Mouse (Mus musculus) kidney, adult 9 months (tissue): ENCODE results near the gene Ankrd12.

Experiments
- DNase-seq: peaks from one replicate; pipeline ENCODE4 v3.0.0; 2022

The Ankrd12 gene

DNA sequence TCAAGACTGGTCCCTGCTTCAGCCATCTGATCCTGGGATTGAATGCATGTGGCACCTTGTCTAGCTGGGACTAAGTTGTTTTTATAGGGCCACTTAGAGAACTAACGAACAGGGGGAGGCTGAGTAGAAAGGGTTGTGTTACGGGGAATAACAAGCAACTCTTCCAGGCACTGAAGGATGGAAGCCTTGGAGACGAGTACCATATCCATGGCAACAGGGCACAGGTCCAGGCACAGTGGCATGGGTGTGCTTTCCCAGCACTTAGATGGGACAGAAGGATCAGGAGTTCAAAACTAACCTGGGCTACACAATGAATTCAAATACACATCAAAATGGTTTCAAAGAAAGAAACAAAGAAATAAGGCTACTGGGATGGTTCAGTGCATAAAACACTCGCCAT lies 149.8 kb downstream of the Ankrd12 start:
- DNase-seq: no peak

DNA sequence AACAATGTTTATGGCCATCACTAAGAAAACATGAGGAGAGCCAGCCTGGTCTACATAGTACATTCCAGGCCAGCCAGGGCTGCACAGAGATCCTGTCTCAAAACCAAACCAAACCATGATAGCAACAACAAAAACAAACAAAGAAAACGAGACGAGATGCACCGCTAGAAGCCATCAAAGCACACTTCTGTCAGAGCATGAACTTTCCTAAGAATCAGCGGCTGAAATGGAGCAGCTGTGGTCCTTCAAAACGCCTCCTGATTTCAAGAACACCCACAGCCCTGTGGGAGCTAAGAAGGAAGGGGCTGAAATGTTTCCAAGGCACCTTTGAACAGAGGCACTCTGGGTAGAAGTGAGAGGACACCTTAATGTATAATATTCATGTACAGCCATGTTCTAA lies 152.7 kb downstream of the Ankrd12 start:
- no peak for DNase-seq

DNA sequence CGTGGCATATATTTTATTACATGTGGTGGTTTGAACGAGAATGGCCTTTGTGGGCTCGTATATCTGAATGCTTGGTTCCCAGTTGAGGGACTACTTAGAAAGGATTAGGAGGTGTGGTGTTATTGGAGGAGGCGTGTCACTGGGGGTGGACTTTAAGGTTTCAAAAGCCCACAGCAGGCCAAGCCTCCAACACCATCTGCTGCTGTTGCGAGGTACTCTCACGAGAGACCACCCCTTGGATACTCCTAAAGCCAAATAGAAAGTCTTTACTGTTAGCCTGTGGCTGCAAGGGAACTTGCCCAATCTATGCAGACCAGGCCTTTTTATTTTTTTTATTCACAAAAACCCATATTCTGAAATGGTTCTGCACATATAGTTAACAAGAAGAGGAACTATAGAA lies 154.9 kb downstream of the Ankrd12 start:
- no peak for DNase-seq

DNA sequence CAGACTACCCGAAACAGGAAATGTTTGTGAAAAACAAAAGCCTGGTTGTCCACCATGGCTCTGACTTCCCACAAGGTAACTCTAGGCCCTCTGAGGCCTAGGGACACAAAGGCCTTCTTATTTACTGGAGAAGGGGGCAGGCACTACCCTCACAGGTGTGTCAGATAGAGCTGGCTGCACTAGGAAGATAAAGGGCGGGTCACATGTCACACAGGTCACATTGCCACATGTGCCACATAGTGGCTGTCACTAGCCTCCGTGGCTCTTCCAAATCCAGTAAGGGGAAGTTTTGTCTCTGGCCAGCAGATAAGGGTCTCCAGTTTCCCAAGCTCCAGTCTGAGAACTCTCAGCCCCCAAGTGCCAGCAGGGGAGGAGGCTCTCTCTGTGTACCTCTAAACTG lies 157.7 kb downstream of the Ankrd12 start:
- no peak for DNase-seq

DNA sequence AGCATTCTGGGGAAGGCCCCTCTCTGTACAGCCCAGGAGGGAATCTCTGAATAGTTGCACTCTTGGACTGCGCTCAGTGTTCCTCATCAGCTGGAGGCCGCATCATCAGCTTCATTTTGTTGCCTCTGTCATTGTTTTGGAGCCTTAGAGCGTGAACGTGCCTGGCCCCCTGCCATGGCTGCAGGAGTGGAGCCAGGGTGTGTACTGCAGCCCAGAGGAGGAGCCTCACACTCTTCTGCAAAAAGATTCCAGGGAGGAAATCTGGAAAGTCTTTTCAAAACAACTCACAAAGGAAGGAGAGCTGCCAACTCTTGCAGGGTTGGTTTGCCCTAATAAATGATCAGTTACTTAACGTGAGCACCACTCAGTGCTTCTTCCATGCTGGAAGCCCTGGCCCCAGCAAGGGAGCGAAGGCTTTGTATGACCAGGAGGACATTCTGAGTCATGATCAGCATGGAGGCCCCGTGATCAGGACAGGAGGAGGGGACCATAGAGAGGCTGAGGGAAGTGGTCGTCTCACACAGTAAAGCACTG lies 160.7 kb downstream of the Ankrd12 start:
- DNase-seq: peak; percentile 77
